Mouse (Mus musculus): Measurements from ENCODE around the gene Arl2bp.
A peak's percentile ranks its signal among the peaks of the same experiment; 100 is the strongest.

Arl2bp gene

DNA sequence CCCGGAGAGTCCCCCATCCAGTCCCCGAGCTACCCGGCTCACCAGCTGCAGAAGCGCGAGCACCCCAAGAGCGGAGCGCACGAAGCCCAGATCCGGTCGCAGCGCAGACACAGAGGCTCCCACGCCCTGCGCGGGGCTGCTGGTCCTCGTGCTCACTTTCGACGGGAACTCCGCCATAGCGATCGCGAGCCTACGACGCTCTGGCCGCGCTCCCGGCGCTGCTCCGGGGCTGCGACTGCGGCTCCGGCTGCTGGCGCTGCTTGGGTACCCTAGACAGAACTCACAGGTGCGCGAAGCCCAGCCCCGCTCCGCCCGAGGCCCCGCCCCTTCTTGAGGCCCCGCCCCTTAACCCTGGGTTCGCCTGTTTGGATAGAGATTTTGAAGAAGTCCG lies 29.6 kb downstream of the Arl2bp start, which contains the start of gene Pllp:
Gene Pllp (minus strand): TSS at position 285 of the 391 bp plus-strand sequence.
- DNase-seq = peak; percentile 57

DNA sequence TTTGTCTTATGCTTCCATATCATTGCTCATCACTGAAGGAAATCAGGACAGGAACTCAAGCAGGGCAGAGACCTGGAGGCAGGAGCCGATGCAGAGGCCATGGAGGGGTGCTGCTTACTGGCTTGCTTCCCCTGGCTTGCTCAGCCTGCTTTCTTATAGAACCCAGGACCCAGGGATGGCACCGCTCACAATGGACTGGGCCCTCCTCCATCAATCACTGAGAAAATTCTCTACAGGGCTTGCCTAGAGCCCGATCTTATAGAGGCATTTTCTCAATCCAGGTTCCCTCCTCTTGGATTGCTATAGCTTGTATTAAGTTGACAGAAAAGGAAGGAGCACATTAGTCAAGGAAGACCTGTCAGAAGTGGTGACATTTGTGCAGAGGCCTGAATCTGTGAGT lies 30.2 kb downstream of the Arl2bp start:
- no peak for DNase-seq

DNA sequence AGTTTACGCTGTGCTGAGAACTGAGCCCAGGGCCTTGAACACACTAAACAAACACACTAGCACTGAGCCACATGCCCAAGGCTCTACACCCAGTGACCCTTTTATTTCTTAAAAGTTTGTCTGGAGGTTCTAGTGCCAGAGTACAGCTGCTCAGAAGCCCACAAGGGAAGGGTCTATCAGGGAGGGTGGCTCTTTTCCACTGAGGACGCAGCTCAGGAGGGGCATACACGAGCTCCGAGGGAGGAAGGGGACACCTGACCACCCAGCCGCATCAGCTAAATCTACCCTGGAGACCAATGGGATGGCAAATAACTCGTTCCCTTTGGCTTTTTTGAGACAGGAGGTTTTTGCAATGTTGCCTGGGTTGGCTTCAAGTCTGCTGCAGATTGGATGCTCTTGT lies 31.6 kb downstream of the Arl2bp start:
- DNase-seq = no peak

DNA sequence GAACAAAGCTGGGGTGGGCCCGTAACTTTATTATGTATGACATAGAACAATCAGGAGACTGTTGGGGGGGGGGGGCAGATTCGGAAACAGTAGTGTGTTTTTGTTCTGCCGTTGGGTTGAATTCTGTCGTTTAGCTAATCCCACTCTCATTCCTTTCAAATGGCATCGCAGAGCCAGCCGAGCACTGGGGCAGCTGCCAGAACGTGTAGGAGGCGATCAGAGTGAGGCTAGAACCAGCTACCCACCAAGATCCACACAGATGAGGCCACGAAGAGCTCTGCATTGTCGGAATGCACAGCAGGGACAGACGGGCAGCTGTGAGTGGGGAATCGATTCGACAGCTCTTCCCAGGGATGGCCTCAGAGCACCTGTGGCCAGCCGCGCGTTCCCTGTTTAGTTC lies 33.0 kb downstream of the Arl2bp start:
- DNase-seq = no peak

DNA sequence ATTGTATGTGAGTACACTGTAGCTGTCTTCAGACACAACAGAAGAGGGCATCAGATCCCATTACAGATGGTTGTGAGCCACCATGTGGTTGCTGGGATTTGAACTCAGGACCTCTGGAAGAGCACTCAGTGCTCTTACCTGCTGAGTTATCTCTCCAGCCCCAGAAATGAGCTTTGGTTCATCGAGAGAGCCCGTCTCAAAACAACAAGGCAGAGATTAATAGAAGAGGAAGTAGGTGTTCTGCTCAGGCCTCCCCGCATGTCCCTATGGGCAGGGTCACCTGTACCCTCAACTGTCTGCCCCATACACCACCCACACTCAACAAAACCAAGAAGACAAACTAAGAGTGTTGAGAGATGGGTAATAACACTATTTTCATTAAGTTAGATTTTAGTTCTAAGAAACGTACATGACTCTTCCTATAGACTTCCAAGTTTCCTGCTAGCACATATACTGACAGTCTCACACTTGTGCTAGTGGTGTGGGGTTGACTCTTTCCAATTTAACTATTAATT lies 34.1 kb downstream of the Arl2bp start:
- DNase-seq = no peak

DNA sequence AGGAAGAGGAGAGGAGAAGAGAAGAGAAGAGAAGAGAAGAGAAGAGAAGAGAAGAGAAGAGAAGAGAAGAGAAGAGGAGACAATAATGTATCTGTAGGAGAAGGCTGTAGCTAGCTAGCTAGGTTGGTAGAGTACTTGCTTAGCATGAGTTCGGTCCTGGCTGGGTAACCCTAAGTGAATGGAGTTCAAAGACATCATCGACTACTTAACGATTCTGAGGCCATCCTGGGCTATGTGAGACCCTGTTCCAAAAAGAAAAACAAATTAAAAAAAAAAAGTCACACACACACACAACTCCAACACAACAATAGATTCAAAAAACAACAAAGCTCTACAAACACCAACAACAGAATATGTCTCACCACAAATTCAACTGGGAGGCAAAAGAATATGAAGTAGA lies 35.8 kb downstream of the Arl2bp start:
- DNase-seq = no peak

DNA sequence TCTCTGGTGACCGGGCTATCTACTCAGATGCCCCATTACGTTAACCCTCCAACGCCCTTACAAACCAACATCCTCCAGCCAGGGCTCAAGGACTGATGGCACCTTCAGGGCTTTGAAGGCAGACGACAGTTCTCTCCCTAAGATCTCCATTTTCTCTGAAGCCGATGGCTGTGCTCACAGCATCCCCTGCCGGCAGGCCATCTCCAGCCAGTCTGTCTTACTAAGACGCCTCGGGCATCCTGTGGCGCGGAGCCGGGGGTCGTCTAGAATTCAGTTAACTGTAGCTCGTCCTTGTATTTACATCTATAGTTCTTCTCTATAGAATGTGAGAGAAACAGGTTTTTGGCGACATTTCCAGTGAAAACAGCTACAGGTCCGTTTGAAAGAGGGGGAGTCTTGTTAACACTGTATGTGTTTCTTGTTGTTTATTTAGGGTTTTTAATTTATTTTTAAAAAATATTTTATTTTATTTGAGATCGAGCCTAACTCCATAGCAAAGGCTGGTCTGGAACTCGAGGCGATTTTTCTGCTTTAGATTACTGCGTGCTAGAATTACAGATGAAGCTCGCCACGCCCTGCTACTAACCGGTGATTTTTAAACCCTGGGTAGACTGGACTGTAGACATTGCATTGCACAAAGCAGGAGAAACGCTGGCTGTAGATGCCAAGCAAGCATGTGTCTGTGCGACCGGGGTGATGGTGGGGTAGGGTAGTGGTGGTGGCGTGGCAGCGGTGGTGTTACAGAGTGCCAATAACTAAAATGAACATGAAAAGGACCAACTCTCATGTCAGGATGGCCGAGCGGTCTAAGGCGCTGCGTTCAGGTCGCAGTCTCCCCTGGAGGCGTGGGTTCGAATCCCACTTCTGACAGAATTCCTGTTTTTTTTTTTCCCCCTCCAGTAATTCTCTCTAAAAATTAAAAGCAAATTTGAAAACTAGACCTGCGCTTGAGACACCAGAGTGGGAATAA lies 36.7 kb downstream of the Arl2bp start:
- peak; percentile 82 for DNase-seq

DNA sequence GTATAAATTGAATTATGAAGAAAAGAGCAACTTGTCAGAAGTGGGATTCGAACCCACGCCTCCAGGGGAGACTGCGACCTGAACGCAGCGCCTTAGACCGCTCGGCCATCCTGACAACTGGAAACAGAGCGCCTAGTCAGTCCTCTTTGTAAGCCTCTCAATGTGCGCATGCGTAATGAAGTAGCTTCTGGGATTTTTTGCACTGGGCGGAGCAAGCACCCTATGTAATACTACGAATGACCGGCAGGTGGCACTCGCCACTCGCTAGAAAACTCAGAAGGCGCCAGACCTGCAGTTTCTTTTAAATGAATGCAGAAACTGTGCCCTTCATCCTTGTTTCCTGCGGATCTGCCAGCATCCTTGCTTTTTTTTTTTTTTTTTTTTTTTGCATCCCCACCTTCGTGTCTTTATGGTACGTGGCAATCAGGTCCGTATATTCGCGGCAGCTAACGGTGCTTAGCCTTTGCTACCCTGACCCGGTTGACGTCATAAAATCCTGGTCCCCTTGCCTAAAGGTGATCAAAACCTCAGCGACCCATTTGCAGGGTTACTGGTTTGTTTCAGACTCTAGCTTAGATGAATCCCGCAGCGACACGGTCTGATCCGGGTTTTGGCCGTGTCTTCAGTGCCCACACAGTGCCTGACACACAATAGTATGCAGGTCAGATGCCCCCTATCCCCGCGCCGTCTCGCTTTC lies 37.7 kb downstream of the Arl2bp start:
- DNase-seq = peak; percentile 93

DNA sequence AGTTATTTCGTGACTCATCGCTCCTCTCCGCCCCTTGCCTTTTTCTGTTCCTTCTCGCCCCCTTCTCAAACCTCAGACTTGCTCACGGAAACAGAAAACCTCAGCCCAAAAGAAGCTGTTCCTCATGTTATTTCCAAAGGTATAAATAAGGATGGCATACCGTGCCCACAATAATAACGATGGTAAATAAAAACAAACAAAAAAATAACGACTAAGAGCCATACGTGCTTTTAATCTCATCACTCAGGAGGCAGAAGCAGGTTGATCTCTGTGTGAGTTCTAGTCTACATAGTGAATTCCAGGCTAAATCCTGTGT lies 38.2 kb downstream of the Arl2bp start:
- DNase-seq = no peak

DNA sequence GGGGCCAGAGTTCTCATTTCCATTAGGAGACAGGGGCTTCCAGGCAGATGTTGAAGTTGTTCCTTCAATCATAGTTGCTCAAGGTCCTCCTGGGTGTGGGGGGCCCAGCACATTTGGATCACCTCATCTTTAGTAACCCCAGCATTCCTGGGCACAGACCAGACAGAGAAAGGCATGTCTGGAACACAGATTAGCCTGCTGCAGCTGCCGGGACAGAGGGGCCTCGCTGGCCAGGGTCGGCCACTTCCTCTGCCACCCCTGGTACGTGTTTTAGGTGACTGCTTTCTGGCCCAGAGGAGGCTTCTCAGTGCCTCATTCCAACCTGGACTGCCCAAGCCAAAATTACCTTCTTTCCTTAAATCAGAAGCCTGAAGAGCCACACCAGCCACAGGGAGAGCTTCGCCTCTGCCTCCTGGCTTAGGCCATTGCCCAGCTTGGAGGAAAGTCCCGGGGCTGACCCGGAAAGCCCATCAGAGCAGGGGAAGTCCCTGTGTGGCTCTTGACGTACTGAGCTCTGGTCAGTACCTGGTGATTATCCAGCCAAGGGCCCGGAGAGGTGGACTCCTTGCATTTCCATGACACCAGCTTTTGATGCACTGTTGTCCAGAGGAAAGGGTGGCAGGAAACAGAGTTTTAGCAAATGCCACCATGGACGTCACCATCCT lies 39.3 kb downstream of the Arl2bp start:
- DNase-seq = no peak

DNA sequence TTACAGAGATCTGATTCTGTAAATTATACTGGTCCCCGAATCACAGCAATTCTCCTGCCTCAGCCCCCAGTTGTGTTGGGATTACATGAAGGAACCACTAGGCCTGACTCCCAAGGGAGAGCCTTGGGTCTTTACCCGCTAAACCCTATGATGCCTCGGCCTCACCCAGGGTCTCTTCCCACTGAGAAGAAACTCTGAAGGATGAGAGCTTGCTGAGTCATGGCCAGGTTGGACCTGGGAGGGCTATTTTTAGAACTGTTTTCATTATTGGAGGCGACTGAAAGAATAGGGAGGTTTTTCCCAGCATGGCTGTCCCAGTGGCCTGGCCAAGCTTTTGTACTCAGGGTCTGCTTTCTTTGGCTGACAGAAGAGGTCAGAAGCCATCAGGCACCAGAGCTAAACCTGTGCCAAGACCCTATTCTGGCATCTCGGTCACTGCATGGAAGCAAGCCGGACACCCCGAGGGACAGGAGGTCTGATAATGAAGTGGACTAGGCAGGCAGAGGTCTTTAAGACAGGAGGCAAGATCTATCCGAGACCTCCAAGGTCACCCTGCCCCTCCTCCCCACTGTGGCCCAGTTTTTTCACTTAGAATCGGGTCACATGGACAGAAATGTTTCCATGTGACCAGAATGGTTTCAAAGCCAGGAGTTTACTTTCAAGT lies 40.5 kb downstream of the Arl2bp start:
- DNase-seq = peak; percentile 73

DNA sequence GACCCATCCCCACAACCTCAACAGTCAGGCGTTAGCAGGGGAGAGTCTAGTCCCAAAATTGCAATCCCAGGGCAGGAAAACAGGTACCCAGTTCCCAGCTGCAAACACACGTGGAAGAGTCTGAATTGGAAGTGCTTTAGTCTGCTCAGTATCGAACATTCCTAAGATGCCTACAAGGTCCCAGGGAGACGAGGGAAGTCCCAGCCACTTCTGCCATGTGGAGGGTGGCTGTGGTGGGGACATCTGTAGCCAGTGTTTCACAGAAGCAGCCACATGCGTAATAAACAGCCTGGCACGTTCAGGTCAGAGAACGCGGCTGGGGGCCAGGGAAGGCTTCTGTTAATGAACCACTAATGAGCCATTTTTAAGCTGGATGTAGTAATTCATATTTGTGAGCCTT lies 43.9 kb downstream of the Arl2bp start:
- no peak for DNase-seq

DNA sequence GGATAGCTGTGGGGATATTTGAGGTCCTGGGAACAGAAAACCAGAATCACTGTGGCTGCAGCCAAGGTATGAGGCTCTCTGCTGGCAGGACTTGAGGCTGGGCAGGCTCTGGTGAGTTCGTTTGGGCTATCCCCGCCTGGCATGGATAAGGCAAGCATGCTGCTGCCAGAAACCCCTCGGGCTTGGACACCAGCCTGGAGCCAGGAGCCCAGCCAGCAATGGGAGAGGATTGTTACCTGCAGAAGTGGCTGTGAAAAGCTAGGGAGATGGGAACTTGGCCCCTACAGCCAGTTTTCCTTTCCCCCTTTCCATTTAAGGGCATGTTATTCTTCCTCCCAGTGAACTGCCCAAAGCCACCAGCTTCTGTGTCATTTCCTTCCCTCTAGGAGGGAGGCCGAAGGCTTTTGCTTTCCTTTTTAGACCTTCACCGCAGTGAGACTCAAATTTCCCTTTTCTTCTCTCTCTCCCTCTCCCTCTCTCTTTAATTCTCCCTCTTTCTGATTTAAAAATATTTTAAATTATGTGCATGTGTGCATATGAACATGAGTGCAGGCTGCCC lies 44.8 kb downstream of the Arl2bp start:
- peak; percentile 45 for DNase-seq

DNA sequence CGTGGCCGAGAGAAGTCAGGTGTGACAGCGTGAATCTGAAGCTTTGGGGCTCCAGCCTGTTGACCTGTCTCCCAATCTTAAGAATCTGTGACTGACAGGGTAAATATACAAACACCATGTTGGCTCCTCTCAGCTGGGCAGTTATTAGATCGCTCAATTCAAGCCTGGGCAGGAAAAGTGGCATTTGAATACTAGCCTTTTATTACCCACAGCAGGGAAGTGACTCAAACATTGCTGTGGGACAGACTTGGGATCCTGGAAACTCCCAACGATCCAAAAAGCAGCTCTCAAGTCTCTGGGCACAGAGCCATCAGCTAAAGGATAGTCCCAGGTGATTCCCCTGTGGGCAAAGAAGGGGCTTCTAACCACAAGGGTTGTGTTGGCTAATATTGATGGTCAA lies 48.2 kb downstream of the Arl2bp start:
- DNase-seq = no peak

DNA sequence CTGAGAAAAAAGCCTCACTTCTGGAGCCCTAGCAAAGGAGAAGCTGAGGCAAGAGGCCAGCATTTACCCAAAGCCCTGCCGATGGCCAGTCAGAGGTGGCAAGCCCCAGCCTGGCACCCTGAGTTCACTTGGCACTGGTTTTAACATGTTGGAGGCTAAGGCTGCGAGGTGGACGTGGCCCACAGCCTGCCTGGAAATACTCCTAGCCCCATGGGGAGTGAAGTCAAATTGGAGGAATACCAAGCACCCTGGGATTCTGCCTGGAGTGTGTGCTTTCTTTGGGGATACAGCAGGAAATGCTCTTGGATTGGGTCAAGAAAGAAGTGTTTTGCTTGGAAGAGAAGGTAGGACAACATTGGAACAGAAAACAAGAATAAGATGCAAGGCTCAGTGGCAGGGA lies 49.5 kb downstream of the Arl2bp start:
- no peak for DNase-seq

DNA sequence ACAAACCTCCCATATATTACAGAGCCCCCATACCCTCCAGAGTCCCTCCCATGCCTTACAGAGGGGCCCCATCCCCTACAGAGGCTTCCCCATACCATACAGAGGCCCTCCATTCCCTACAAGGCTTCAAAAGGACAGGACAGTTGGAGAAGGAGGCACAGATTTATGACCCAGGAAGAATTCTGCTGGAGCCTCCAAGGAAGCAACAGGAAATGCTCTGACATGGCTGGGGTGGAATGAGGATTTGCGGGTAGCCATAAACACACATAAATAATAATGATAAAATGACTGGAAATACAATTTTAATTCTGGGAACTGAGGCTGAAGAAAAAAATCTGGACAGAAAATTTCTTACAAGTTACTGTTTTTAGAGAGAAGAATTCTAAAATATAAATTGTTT lies 50.4 kb downstream of the Arl2bp start:
- no peak for DNase-seq
